Mouse (Mus musculus): Measurements from ENCODE around the gene Zdhhc9.

Gene Zdhhc9

DNA sequence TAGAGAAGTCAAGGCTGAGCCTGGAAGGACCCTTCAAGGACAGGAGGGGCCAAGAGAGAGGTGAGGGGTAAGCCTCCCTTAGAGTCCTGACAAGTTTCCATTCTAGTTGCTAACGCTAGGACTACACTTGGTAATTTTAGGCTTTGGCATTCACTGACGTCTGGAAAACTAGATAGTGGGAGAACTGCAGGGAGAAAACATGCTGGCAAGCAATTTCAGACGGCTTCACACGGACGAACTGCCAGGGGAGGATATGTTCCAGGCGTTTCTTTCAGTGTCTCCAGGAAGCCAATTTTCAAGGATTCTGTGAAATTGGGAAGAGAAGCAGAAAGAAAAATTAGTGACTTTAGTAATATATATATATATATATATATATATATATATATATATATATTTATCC lies 26.8 kb downstream of the Zdhhc9 start:
- DNase-seq (ENCODE audit: low read depth, low spot score), result no peak

DNA sequence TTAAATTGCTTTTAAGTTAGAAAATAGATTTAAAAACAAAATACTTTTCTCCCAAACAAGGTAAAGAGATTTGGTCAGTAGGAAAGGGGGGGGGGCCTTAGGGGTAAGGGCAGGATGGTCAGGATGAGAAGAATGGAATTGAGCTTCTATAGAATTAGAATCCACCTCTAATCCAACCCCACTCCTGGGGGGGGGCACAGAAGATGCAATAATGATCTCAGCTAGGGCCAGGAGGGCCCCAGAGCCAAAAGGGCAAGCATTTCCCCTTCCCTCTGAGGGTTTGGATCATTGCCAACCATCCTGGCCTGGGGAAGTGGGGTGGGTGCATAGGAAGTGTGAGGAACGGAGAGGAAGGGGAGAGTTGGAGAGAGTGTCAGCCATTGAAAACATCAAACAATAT lies 38.3 kb downstream of the Zdhhc9 start:
- no peak for DNase-seq (ENCODE audit: low read depth, low spot score)

DNA sequence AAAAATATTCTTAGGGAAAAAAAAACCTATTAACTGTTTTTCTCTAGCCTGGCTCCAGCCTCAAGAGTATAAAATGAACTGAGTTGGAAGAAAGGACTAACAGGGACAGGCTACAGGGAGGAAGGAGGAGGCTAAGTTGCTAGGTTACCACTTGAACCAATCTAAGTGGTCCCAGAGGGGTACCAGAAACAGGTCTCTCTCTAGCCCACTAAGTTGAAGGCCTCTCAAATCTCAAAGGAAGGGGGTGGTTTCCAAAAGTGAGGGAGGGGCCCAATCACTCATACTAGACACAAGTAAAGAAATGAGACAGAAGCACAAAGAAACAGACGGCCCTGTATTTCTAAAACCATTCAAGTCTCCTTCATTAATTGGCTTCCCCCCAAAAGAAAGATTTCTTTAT lies 38.8 kb downstream of the Zdhhc9 start:
- DNase-seq (ENCODE audit: low read depth, low spot score), result no peak

DNA sequence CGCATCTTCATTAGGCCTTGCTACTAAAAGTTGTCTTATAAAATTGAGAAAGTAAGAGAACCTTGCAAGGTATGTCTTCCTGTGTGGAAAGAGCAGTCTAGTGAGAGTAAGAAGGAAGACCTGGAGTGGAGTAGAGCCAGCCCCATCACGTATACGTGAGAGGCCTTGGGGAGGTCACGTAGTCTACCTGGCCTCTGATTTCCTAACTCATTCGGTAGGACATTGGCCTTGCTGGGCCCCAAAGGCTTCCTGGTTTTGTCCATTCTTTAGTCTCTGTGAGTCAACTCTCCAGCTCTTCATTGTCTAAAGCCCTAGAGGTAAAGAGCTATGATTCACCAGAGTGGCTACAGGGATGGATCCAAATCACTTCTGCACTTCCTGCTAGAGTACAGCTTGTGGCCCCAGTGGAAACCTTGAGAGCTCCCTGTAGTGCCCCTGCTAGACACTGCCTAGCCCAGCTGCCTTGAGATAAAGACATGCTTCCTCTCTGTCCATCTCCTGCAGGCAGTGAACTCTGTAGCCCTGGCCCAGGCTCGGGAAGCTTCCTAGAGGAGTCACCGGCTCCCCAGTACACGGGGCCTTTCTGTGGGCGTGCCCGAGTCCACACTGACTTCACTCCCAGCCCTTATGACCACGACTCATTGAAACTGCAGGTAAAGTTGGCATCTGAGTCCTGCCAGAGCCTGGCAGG lies 50.3 kb downstream of the Zdhhc9 start:
- DNase-seq (ENCODE audit: low read depth, low spot score), result no peak

DNA sequence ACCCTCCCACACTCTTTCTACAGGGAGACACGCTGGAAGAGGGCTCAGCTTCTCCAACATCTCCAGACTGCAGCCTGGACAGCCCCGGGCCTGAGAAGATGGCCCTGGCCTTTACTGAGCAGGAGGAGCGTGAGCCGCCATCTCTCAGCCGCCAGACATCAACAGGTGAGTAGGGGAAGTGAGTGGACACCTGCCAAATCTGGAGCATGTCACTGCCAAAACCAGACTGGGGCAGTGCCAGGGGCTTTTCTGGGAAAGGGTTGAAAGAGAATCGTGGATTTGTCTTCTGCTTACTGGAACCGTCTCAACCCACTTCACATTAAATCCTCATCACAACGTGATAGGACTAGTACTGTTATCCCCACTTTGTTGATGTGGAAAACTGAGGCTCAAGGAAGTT lies 51.3 kb downstream of the Zdhhc9 start:
- DNase-seq (ENCODE audit: low read depth, low spot score), result no peak

DNA sequence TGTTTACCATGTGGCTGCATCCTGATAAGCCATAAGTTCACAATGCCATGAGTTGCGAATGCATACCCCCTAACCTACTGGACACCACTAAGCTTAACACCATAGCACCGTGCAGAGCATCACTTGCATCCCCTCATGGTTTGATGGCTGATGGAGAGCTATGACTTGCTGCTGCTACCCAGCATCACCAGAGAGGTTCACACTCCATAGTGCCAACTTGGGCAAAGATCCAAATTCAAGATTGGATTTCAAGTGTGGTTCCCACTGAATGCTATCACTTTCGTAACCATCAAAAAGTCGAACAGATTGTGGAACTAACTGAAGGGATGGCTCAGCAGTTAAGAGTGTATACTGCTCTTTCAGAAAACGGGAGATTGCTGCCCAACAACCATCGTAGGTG lies 53.2 kb downstream of the Zdhhc9 start:
- DNase-seq (ENCODE audit: low read depth, low spot score), result no peak

DNA sequence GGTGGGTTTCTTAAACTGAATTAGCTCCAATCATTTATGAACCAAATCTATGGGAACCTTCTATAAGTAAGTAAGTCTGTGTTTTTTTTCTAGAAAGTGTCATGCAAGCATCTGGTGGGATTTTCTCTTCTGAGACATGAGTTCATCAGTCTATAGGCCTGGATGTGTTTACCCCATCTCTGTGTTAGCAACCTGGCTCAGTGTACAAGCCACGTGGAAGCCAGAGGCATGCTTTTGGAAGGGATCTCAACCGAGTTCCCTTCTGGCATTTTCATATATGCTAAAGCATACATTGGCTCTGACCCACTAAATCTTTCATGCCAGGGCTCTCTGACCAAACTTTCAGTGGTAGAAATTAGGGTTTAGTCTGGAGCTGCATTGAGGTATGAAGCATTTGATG lies 54.7 kb downstream of the Zdhhc9 start:
- no peak for DNase-seq (ENCODE audit: low read depth, low spot score)

DNA sequence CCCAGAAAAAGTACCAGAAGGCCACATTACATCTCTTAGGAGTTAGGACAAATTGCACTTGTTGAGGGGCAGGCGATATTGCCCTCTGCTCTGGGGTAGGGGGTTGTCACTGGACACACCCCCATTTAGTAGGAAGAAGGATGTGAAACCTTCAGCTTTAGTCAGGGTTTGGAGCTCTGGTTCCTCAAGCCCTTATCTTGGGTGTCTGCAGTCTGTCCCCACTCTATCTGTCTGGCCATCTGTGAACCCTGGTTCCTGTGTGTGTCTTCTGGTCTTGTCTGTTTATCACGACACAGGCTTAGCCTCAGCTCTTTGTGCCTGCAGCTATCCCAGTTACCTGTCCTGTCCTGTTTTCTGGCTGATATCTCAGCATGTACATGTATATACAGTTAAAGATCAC lies 55.3 kb downstream of the Zdhhc9 start:
- no peak for DNase-seq (ENCODE audit: low read depth, low spot score)

DNA sequence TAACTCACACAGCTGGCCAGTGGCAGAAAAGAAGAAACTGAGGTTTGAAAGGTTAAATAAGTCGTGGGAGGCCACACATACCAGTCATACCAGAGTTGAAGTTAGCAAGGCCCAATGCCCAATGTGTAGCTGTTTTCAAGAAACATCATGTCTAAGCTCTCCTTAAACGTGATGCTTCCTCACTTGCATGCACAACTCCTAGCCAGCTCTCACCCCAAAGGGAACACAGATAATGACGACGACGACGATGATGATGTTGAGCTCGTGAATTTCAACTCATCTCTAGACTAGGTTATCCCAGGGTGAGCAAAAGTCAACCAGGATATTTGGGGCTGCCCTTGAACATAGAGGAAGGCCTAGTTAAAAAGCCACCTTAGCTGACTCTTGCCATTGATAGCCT lies 56.6 kb downstream of the Zdhhc9 start:
- no peak for DNase-seq (ENCODE audit: low read depth, low spot score)

DNA sequence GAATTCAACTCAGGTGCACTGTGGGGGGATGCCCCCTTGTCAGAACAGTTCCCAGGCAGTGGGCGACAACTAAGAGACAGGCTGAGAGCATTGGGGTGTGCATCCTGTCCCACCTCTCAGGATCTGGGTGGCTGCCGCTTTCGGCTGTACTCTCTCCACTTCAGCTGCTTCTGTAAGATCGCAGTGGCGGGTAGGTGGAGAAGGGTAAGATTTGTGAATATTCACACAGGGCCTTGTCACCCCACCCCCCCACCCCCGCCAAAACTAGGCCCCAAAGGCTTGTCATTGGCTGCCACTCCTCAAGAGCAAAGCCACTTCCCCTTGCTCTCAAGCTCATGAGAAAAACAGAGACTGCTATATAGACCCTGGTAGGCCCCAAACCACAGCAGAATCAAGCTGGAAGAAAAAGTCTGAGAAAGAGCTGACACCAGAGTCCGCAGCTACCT lies 60.9 kb downstream of the Zdhhc9 start:
- DNase-seq (ENCODE audit: low read depth, low spot score), result peak; percentile 76

DNA sequence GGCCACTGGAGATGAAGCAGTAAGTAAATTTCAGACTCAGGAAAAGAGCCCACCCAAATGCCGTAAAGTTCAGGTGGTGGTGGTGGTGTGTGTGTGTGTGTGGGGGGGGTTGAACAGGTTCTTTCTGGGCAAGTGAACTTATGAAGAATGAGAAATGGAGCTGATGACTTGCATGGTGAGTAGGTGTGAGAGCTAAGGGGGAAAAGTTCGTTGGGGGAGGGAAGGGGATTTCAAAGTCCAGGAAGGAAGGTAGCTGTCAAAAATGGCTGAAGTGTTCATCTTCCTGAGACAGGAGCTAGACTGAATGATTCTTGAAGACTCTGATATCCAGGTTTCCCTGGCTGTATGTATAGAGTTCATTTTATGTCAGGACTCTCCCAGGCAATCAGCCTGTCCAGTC lies 61.5 kb downstream of the Zdhhc9 start:
- peak; percentile 58 for DNase-seq (ENCODE audit: low read depth, low spot score)

DNA sequence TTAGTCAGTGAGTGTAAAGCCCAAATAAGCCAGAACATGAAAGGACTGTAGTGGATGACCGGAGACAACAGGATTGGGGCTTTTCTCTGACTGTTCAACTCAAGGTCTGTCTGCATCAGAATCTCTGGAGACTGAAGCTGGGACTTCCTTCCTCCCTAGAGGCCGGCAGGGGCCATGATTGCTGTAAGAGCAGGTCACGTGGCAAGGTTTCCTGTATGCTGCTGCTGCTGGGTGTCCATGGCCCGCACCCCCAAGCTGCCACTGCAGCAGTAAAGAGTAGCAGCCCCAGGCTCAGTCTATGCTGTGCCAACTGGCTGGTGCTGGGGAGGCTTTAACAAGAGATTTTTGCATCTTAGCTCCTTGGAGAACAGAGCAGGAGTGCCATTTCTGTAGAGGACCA lies 62.4 kb downstream of the Zdhhc9 start, which contains the start of gene Sash3:
Gene Sash3, plus strand, starts transcription at position 175 of the 400 bp plus-strand sequence.
- DNase-seq (ENCODE audit: low read depth, low spot score), result peak; percentile 81

DNA sequence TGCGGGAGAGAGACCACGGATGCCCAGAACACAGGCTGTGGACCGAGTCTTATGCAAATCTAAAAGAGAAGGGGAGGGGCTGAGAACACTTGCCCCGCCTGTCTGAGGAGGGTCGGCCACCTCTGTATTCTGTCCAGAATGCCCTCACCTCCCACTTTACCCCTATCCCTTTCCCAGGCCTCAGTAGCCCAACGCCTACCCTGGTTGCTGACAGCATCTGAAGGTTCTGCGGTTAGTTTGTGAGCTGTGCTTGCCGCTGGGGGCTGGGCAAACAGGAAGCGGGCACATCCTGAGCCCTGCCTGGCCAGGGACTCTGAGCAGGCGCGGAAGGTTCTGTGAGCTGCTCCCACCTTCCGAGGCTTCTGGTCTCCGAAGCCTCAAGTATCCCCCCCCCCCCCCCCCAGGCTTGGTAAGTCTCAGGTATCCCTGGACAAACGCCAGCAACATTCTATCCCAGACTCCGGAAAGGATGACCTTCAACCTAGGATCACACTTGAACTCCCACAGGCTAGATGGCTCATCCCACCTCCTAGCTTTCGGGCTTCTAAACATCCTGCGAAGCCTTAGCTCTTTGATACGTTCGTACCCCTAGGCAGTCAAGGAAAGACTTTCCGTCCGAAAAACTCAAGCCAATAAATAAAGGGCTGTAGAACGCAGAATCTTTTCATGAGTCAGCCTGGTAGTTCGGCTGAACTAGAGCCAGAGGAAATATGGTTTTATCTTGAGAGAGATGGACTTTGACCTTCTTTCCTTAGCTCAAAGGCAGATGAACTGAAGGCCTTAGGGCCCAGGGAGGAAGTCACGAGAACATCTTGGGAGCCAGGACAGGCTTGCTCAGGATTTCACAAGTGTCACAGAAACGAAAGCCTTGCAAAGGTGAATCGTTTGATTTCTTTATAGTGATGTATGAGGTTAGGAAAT lies 65.0 kb downstream of the Zdhhc9 start:
- peak; percentile 83 for DNase-seq (ENCODE audit: low read depth, low spot score)

DNA sequence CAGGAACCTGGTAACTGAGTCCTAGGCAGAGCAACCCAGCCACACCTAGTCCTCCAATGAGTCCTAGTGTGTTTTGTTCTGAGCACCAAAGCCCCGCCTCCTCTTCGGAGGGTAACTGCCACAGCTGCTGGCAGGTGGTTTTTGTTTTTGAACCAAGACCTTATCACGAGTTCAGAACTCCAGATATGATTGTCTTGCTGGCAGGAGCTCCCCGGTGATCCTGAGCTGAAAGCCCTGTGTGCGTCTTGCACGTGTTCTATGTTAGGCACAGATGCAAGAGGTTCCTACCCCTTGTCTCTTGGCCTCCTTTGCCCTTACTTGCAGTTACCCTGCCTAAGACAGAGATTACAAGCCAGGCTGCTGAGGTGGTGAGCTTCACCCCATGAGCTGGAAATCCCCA lies 67.2 kb downstream of the Zdhhc9 start:
- peak; percentile 82 for DNase-seq (ENCODE audit: low read depth, low spot score)

DNA sequence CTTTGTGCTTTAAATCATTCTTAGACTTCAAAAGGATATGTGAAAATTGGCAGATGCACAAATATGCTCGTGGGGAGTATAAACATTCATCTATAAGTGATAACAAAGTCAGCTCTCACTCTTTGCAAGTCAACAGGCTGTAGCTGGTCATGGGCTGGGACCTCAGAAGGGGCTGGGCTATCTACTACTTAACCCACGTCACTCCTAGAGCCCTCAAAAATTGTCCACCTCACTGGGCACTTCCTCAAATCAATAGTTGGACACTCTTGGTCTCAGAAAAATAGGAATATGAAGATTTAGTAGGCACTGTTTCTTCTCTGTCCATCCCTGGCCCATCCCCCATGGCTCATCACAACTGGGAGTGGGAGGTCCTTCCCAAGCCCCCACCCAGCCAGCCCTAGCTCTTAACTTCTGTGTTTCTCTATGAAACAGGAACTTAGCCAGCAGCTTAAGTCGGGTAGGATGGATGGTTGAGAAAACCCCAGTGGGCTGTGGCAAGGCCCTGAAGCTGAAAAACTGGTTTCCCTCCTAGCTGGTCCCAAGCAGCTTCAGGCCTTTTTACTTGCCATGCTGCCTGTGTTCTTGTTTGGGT lies 68.3 kb downstream of the Zdhhc9 start:
- DNase-seq (ENCODE audit: low read depth, low spot score), result peak; percentile 26

DNA sequence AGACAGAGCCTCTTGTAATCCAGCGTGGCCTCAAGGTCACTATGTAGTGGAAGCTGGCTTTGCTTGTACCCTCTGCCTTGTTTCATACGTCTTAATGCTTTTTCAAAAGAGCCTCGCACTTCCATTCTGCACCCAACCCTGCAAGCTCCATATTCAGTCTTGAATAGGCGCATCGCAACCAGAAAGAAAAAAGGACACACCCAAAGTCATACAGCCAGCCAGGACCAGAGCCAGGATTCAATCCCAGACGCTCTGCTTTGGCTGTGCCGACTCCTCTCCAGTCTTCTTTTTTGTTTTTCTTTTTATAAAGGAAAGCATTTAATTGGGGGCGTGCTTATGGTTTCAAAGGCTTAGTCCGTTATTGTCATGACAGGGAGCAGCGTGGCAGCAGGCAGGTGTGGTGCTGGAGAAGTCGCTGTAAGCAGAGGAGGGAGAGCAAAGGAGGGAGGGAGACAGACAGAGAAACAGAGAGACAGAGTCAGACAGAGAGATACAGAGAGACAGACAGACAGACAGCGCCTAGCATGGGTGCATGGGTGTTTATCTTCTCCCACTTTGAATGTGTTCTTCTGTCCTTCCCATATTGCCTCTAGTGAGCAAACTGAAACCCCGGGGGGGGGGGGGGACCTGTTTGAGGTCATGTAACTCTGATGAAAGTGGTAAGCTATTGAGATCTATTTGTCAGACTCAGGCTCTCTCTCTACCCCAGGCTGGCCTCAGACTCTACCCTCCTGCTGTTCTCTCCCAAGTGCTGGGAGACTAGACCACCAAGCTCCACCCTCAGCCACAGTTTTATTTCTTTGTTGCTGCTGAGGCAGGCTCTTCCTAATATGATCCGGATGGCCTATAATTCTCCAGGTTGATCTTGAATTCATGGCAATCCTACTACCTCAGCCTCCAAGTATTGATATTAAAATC lies 69.1 kb downstream of the Zdhhc9 start:
- DNase-seq (ENCODE audit: low read depth, low spot score), result peak; percentile 39

DNA sequence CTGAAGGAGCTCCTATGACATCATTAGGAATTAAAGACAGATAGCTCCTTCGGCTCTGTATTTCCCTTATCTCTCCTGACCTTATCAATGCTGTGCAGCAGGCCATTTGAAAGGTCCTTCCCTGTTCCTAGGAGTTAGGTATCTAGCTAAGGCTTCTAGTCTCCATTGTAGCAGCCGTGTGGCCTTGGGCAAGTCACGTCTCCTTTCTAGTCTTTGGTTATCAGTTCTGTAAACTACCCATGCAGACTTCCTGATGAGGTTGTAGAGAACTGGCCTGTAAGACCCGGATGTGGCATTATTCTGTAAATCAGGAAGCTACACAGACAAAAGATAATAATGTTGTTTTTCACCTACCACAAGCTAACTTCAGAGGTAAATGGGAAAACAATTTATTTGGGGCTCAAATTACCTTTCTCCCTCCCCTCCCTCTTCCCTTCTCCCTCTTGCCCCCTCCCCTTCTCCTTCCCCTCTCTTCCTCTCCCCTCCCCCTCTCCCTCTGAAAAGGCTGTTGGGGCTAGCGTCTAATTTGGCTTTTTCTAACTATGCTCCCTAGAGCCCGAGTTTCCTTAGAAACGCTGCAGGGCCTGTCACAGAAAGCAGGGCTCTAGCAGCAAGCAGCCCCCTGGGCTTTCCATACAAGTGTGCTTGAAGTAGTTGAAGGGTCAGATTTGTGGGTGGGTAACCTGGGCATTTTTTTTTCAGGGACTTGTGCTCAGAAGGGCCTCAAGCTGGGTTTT lies 70.0 kb downstream of the Zdhhc9 start:
- DNase-seq (ENCODE audit: low read depth, low spot score), result peak; percentile 67

DNA sequence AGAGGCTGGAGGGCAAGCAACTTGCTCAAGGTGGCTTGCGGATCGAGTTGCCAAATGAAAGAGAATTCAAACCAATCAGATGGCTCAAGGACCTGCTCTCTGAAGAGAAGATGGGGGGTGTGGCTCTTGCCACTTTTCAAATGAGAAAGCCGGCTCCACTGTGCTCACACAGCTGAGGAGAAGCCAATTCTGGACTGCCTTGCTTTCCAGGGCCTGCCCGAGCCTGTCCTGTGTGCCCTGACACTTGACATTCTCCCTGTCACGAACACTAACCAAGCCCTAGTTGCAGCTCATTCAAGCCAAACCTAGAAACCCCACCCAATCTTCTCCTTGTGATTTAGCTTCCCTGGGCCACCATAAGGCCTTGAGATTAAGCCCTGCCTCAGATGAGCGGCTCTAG lies 70.7 kb downstream of the Zdhhc9 start:
- DNase-seq (ENCODE audit: low read depth, low spot score), result peak; percentile 40

DNA sequence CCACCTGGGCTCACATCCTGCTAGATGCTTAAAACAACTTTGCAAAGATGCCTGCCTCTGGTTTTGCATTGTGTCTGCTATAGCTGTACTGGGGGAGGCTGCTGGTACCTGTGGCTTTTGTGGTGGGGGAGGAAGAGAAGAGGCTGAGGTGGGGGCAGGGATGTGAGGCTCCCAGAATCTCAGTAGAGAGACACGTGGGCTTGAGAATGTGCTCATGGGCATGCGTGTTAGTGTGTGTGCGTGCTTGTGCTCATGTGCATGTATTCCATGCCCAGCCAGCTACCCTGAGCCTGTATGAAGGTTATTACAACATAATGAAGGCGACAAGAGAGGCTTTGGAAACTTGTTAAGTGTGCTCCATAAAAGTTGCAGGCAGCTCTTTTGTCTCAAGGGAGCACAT lies 71.7 kb downstream of the Zdhhc9 start:
- DNase-seq (ENCODE audit: low read depth, low spot score), result peak; percentile 79

DNA sequence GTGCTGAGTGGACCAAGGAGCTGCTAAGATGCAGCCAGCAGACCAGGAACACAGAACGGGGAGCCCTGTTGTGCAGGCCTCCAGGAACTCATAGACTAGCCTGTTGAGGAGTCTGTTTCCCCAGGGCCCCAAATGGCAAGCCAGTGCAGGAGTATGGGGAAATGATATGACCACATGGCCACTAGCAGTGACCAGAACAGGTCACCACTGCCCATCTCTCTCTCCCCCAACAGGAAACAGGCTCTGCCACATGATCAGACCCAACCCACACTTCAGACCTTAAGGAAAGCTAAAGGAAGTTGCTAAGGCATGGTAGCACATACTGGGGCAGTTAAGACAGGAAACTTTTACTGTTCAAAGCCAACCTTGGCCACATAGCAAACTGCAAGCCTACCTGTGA lies 79.5 kb downstream of the Zdhhc9 start:
- DNase-seq (ENCODE audit: low read depth, low spot score), result no peak

Data from CD4-positive helper T cell, adult 2 months (primary cell).